Mouse (Mus musculus) thymus, postnatal 25 days (tissue): Measurements from ENCODE around the gene Kras.
A peak's percentile ranks its signal among the peaks of the same experiment; 100 is the strongest.

Experiments
- DNase-seq: peaks from one replicate; pipeline ENCODE4 v3.0.0; 2022

Kras gene

GRCm38 (mm10) chr6:145250185-145250791 is at the start of gene Kras:
TSS of gene Kras (minus strand) at chr6:145250239.
- peak; percentile 92 for DNase-seq

DNA sequence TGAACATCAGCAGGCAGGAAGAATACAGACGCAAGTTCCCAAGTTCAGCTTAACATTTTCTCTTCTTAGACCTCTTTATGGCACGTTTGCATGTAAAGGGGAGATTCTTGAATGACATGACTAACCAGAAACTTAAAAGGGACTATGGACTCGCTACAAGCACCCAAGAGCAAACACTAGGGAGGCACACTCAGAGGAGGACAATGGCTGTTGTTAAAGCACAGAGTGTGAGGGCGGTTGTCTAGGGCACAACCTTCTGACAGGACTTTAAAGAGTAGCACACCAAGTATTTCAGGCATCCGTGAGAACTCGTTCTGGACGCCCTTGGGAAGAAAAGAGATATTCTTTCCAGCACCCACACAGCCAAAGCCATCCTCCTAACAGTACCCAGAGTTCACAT is 47.6 kb upstream of the Kras start:
- DNase-seq = no peak

GRCm38 (mm10) chr6:145296979-145297378 is 46.9 kb upstream of the Kras start:
- no peak for DNase-seq

DNA sequence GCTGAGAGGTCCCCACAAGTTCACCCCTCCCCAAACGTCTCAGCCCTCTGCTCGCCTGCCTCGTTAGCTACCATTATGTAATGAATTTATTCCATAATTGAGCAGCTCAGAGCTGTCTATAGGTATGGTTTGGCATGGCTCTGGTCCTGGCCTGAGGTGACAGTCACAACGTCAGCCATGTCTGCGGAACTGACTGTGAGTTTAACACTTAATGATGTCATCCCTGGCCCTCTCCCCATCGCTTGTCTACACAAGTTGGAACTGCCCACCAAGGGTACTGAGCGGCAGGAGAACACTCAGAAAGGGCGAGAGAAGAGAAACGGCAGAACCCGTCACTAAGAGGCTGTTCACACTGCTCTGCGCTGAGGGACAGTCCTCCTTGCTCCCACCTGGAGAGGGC is 45.1 kb upstream of the Kras start:
- no peak for DNase-seq

- no peak for DNase-seq
Observed at GRCm38 (mm10) chr6:145293156-145293555, 43.1 kb upstream of the Kras start.

- DNase-seq = no peak
Observed at GRCm38 (mm10) chr6:145291383-145292289, 41.6 kb upstream of the Kras start.

- DNase-seq = no peak
Observed at GRCm38 (mm10) chr6:145285656-145286055, 35.6 kb upstream of the Kras start.

GRCm38 (mm10) chr6:145284286-145284685 is 34.2 kb upstream of the Kras start:
- DNase-seq = no peak

DNA sequence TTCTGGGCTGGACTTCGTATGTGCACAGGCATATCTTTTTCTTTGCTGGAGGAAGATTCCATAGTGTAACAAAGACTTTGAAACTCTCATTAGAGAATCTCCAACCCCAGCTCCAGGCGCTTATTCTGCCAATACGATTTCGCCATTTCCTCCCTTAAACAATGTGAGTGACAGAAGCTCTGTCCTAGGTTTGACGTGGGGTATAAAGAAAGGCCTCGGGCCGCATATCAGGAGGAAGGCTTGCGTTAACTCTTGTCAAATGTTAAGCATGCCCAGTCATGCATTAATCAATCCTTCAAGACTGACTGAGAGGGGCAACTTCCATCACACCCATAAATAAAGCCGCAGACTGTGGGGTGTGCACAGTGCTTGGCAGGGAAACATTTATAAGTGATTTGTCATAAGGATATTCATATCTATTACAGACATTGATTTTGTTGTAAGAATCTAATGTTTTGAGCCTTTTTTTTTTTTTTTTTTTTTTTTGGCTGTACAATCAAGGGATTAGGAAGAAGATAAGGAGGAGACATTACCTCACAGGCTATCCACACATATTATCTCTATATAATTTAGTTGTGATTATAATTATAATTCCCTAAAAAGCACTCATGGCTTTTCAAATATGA is 27.2 kb upstream of the Kras start:
- DNase-seq = no peak

DNA sequence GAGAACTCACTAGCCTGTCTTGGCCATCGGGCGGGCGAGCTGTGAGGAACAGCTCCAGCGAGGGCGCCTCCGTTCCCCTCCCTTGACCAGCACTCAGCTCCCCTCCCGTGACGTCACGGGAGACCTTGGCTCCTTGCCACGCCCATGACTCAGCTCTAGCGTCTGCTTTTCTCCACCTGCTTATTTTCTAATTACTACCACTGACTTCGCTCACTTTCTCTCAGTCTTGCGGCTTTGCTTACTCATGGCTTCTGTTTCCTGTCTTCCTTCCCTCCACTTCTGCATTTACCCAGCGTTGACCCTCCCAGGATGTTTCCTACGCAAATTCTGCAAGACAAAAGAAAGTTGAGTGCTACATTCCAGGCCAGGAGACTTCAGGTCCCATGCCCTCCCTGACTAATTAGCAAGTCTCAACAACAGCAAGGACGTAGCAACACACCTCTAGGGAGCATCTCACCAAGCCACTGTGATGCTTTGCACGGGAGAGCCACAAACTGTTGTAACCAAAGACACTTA is 26.3 kb upstream of the Kras start:
- peak; percentile 46 for DNase-seq

- DNase-seq = no peak
Observed at GRCm38 (mm10) chr6:145275586-145276219, 25.7 kb upstream of the Kras start.

DNA sequence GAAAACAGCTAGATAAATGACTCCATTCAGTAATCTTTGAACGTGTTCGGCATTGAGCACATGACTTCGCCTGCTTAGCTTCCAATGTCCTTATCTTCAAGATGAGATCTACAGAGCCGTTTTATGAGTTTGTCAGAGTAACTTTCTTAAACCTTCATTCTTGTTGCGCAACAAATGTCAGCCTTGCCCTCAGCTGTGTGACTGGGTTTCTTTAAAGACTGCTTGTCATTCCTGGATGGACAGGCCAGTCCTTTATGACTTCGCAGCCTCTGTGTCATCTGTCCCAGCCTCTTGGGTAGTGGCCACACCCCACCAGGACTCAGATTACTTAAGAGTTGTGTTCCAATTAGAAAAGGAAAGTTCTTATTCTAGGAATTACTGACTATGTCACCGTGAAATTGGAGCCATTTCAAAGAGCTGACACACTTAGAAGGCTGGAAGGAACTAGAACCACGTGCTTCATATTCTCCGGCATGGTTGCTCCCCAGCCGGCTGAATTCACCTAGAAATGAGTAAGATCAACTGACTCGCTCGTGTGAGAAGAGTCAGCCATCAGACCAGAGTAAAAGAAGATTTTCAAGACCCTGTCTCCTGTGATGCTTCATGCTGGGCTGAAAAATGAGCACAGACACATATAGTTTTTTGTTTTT is 24.1 kb upstream of the Kras start:
- no peak for DNase-seq

GRCm38 (mm10) chr6:145272142-145272937 is 22.3 kb upstream of the Kras start:
- DNase-seq = no peak

- no peak for DNase-seq
Observed at GRCm38 (mm10) chr6:145269313-145269845, 19.3 kb upstream of the Kras start.

DNA sequence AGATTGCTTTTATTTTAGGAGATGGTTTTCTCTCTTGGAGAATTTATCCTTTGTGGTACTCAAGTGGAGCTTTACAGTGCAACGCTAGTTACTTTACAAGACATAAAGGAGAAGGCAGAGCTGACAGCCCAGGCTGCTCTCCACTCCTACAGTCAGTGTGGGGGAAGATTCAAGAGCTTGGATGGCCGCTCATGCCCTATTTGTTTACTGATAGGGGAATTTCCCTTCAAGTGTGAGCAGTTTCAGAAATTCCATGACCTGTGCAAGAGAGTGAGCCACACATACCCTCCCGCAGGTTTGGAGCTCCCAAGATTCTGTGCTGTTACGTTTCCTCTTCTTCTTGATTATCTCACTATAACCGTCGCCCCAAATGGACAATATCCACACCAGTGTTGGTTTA is 17.7 kb upstream of the Kras start:
- no peak for DNase-seq

DNA sequence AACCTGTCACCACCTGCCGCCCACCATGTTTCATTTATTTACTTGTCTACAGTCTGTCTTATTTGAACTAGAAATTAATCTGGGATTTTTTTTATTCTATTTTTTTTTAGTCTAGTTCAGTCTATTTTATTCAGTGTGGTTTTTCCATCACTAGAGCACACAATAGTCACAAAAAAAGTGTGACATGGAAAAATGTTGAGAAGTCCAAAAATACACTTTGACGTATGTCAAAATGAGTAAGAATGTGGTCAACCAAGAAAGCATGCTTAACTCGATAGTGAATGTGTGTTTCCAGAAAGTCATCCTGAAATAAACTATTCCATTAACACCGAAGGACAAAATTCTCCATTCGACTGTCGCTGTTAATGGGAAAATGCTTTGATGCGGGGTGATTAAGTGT is 12.3 kb upstream of the Kras start:
- no peak for DNase-seq

DNA sequence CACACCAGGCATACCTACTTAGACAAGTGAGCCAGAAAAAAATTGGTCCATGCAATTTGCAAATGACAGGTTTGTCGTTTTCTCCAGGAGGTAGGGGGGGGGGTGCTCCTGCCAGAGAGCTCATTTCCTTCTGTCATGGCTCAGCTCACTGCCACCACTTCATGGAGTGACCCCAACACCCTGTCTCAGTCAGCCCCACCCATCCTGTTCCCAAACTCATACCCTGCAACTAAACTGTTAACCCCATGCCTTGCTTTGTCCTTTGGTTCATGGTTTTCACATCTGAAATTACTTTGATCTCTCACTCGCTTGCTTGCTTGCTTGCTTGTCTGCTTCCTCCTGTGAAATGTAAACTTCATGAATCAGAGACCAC is 6.6 kb upstream of the Kras start:
- DNase-seq = no peak

DNA sequence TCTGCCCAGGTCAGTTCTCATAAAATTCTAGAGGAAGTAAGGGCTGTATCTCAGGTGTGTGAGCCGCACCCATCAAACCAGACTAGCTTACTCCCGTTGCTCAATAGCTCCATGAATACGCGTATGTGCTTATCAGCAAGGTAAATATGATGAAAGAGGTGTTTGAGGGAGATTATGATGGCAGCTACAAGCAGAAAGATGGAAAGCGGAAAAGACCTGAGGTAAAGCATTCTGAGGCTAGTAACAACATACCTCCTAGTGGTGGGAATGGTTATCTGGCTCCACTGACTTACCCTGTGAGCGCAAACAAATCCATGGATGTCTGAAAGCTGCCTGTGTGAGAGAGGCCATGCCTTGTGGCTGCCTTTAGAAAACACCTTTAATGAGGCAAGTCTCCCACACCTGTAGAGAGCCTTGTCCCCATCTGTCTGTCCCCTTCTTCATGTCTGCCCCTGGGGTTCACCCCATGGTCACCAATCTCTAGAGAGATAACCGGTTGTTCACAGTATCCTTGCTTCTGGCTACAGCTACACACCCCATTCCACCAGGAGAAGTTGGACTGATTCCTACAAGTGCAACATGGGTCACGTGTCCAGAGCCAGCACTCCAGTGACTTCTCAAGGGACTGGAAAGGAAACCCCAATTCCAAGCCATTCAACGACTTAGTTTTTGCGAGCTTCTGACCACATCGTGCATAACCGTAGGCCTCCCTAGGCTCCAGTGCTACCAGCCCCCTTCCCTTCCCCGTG is 6.1 kb upstream of the Kras start:
- no peak for DNase-seq

GRCm38 (mm10) chr6:145250820-145251219 is 781 bp upstream of the Kras start:
- no peak for DNase-seq

DNA sequence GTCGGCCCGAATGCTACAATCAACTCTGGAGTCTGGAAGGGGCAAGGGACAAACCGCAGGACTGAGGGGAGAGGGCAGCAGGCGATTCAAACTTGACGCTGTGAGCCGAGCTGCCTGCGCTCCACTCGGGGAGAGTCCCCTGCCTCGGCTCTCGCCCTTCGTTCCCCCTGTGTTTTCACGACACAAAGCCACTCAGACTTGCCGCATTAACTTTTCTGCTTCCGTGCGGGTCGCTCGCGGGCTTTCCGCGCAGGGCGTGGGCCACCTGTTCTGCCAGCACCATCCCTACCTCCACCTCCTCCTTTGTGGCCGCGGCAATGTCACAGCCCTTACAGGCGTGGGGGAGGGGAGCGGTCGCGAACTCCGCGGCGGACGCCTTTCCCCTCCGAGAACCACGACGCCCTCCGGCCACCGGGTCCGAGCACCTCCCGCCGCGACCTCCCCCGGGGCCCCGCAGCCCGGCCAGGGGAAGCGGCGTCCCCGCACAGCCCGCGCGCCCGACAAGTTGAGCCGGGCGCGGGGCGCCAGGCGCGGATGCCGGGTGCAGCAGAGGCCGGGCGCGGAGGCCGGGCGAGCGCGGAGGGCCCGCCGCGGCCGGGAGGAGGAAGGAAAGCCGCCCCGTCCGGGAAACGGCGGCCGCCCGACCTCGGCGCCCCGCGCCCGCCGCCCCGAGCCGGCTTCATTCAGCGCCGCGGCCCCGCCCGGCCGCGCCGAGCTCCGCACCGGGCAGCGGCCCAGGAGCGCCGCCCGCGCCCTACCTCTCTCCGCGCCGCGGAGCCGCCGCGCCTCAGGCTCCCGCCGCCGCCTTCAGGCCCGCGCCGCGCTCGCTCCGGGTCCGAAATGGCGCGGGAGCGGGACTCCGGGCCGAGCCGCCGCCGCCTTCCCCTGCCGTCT is 501 bp downstream of the Kras start:
- DNase-seq = peak; percentile 79
